Mouse (Mus musculus) neural tube, embryonic 12.5 days (tissue): ENCODE results near the gene Gm21028. TPM values are rescaled to one million over a fixed set of nuclear protein-coding genes. Genes with fewer than 3 reads are reported as not detected.
"Not testable (repeated sequence)": the region's sequence is repeated elsewhere in the genome, so short reads cannot be mapped to it uniquely, and the experiment has no call there.

Source experiments
- ATAC-seq: fragments of 200-750 bp; cut with Nextera tagmentation; 2 replicates; pipeline ENCODE4 v1.8.0; 2017; ENCODE audit warnings: low read depth, mild to moderate bottlenecking, moderate TSS enrichment, moderate library complexity; ENCODE audit not compliant: low FRiP score
- H3K27ac ChIP-seq: fragments of 300-500 bp; sonication (generic); 2 replicates; pipeline ENCODE4 v1.5.1; 2016
- H3K27me3 ChIP-seq: fragments of 300-500 bp; sonication (generic); replicated peaks from 2 replicates; pipeline ENCODE4 v1.6.1; 2016; ENCODE audit warnings: mild to moderate bottlenecking
- H3K36me3 ChIP-seq: fragments of 300-500 bp; sonication (generic); 2 replicates; pipeline ENCODE4 v1.6.1; 2016; ENCODE audit warnings: mild to moderate bottlenecking
- H3K4me1 ChIP-seq: fragments of 300-500 bp; sonication (generic); 2 replicates; pipeline ENCODE4 v1.6.1; 2016
- H3K4me2 ChIP-seq: fragments of 300-500 bp; sonication (generic); replicated peaks from 2 replicates; pipeline ENCODE4 v1.6.1; 2016; ENCODE audit warnings: mild to moderate bottlenecking
- H3K4me3 ChIP-seq: fragments of 300-500 bp; sonication (generic); 2 replicates; pipeline ENCODE4 v1.5.1; 2016
- H3K9ac ChIP-seq: fragments of 300-500 bp; sonication (generic); 2 replicates; pipeline ENCODE4 v1.6.1; 2016; ENCODE audit warnings: mild to moderate bottlenecking
- H3K9me3 ChIP-seq: fragments of 300-500 bp; sonication (generic); 2 replicates; pipeline ENCODE4 v1.6.1; 2016; ENCODE audit warnings: mild to moderate bottlenecking
- WGBS: fragments of 180-500 bp; shearing (Covaris S2); methylation state at CpG from one replicate; pipeline ENCODE4 v1.1.7; 2016; 5-methylcytosine and 5-hydroxymethylcytosine counted together
- microRNA-seq: library from miRNA; unstranded; fragments of <30 nt; microRNA quantifications from one replicate; pipeline ENCODE4, GENCODE M21; 2017
- polyA plus RNA-seq: library from polyadenylated mRNA; unstranded; fragments of >200 nt; fragmentation: Nextera tagmentation; extraction: Ambion mirVana; gene quantifications from 2 replicates; pipeline ENCODE4 v1.2.1, GENCODE M21; 2016

The Gm21028 gene
- polyA plus RNA-seq: not detected in 2 replicates

- Histone ChIP-seq H3K36me3 (no peaks in the 10 kb centered on the region; the same call in 1 of the 2 replicates), H3K9me3 (peaks cover 57% of the 10 kb centered on the region), H3K27ac (no peak within 1 kb of the TSS), H3K4me1 (no peaks in the 10 kb centered on the region), H3K4me3 (no peak within 1 kb of the TSS), H3K9ac (no peak within 1 kb of the TSS), H3K4me2 (no peak within 1 kb of the TSS), H3K27me3 (no peaks in the 10 kb centered on the region)
- no peak for ATAC-seq
- 91% methylated on average over 5 of the region's 5 CpGs for WGBS
Measured at GRCm38 (mm10) chr7:42578488-42578887, at the start of gene Gm21028. Gene Gm21028 (minus strand): TSS chr7:42578588.

GRCm38 (mm10) chr7:42595666-42596065 lies 17.3 kb upstream of the Gm21028 start:
- not testable (repeated sequence) for H3K4me3 ChIP-seq, ATAC-seq, H3K4me1 ChIP-seq, H3K27ac ChIP-seq, H3K9ac ChIP-seq, H3K27me3 ChIP-seq, H3K36me3 ChIP-seq, H3K4me2 ChIP-seq
- peaks cover 35% of the 10 kb centered on the region; the same call in 1 of the 2 replicates for H3K9me3 ChIP-seq

DNA sequence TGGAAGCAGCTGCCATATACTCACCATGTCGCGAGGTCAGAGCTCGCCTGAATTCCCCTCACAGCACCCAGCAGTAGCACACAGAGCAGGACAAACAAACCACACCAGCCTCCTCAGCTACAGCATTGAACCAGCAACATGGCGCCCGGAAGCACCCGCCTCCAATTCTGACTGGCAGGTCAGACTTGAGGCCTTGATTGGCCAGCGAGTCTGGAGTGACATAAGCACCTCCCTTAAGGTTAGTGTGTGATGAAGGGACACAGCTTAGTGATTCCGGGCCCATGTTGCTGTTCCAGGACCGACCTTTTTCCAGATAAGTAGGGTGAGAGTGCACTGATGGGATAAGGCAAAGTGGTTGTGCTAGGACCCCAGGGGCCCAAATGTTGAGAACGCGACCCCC lies 14.0 kb upstream of the Gm21028 start, which contains the start of gene Zfp977:
Gene Zfp977, minus strand, starts transcription at position 135 of the 400 bp plus-strand sequence.
- H3K9me3 ChIP-seq: peaks cover 31% of the 10 kb centered on the region
- not testable (repeated sequence) for H3K27ac ChIP-seq, H3K27me3 ChIP-seq, H3K4me3 ChIP-seq, ATAC-seq, H3K4me1 ChIP-seq, H3K4me2 ChIP-seq, H3K36me3 ChIP-seq, H3K9ac ChIP-seq
- WGBS: 88% methylated on average over 11 of the region's 11 CpGs

- H3K9ac ChIP-seq, H3K4me1 ChIP-seq, H3K36me3 ChIP-seq, ATAC-seq, H3K4me3 ChIP-seq, H3K27ac ChIP-seq, H3K27me3 ChIP-seq, H3K4me2 ChIP-seq: not testable (repeated sequence)
- peaks cover 39% of the 10 kb centered on the region for H3K9me3 ChIP-seq
Measured at GRCm38 (mm10) chr7:42591311-42591710, 12.9 kb upstream of the Gm21028 start.

DNA sequence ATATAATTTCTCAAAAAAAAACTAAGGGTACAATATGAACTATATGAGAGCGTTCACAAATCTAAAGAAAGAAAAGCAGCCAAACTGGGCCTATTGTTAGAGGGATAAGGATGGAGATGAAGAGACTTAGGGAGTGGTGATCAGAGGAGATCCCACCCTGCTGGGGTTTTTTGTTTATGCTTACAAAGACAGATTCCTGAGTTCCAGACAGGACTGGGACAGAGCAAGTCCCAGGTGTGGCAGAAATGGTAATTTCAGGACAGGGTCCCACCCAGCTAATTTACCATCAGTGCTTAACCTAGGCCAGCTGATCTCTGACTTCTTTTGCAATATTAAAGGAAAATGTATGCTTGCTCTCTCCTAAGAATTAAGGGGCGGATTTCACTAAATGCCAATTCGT lies 26.6 kb downstream of the Gm21028 start:
- no peak for ATAC-seq
- no peaks in the 10 kb centered on the region for H3K4me1 ChIP-seq
- H3K27ac ChIP-seq: no peak overlapping the region
- H3K9ac ChIP-seq: no peak overlapping the region
- no peak overlapping the region for H3K4me2 ChIP-seq
- WGBS: 75% methylated on average over 3 of the region's 3 CpGs
- no peaks in the 10 kb centered on the region for H3K27me3 ChIP-seq
- H3K36me3 ChIP-seq: no peaks in the 10 kb centered on the region
- H3K4me3 ChIP-seq: no peak overlapping the region
- H3K9me3 ChIP-seq: peaks cover 15% of the 10 kb centered on the region; the same call in 1 of the 2 replicates

Small RNAs within 50 kb of the gene (microRNA-seq; reads per million reads assigned to microRNA genes)
- gene Gm24938: not detected

Other genes starting within 250 kb of the Gm21028 start
- not detected in 2 replicates for gene 4933421I07Rik, start 130.5 kb downstream of the Gm21028 start, polyA plus RNA-seq
- 12.7 and 16.1 TPM in 2 replicates for gene Zfp141, start 72.8 kb downstream of the Gm21028 start, polyA plus RNA-seq
- 1.1 and 1.9 TPM in 2 replicates for gene Zfp977, start 14.0 kb upstream of the Gm21028 start, polyA plus RNA-seq
- 2.9 and 3.0 TPM in 2 replicates for gene Zfp976, start 64.0 kb upstream of the Gm21028 start, polyA plus RNA-seq
- gene Zfp975, start 114.2 kb upstream of the Gm21028 start, polyA plus RNA-seq: 6.7 and 8.6 TPM in 2 replicates
- gene Gm17067, start 148.4 kb upstream of the Gm21028 start, polyA plus RNA-seq: not detected in 2 replicates
- gene Vmn2r62, start 214.9 kb upstream of the Gm21028 start, polyA plus RNA-seq: not detected in 2 replicates